Mouse (Mus musculus): Measurements from ENCODE around the gene Grid1.

- TF ChIP-seq POLR2A (IDR thresholded peaks at IDR 0.05; ENCODE audit: insufficient read depth, low read depth, low read length) (no peak), CTCF (IDR thresholded peaks at IDR 0.05) (no peak)
Observed at GRCm38 (mm10) chr14:35154364-35154763, 334.5 kb downstream of the Grid1 start.
